Mouse (Mus musculus) thymus, postnatal 0 days (tissue): ENCODE data around the gene Nynrin. TPM values are rescaled to one million over a fixed set of nuclear protein-coding genes. Genes with fewer than 3 reads are reported as not detected.

Source experiments
- DNase-seq: peaks from one replicate; pipeline ENCODE4 v3.0.0-alpha.2; 2015; ENCODE audit warnings: low spot score
- polyA plus RNA-seq: library from polyadenylated mRNA; unstranded; fragments of >200 nt; fragmentation: Nextera tagmentation; extraction: Ambion mirVana; gene quantifications from 2 replicates; pipeline ENCODE4 v1.2.1, GENCODE M21; 2015

Nynrin gene
- polyA plus RNA-seq, 1 experiment from 2014 or later: 1.7 TPM

DNA sequence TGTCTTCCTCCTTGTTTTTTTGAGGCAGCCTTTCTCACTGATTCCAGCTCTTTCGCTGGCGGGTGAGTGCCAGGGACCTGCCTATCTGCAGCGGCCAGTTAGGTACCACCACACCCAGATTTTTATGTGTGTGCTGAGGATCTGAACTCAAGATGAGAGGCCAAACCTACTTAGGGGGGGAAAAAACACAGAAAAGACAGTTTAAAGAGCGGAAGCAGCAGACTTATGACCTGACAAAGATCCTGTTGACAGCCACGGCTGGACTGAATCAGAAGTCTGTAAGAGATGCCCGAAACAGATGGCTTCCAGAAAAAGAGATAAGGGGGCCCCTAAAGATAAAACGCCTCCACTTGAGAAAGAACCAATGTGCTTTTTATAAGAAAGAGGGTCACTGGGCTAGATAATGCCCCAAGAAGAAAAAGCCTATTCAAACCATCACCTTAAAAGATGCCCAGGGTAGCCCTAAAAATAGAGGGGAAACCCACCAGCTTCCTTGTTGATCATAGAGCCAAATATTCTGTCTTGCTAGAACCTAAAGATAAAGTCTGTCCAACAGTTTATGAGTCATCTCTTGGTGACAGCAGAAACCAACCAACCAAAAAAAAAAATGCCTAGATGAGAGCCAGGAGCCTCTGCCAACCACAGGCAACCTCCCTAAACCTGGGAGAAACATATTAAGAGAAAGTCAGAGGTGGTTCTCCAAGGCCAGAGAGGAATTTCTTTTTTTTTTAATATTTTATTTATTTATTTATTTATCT lies 68.8 kb downstream of the Nynrin start:
- DNase-seq: no peak

Other genes with a start within 250 kb of the Nynrin start
- 0.57 and 0.98 TPM in 2 replicates for gene Rec8, start 236.0 kb upstream of the Nynrin start, polyA plus RNA-seq
- gene Ipo4, start 218.1 kb upstream of the Nynrin start, polyA plus RNA-seq: 32.8 and 39.6 TPM in 2 replicates
- 0.71 and 1.7 TPM in 2 replicates for gene Gm49378, start 216.1 kb upstream of the Nynrin start, polyA plus RNA-seq
- gene Tm9sf1, start 210.2 kb upstream of the Nynrin start, polyA plus RNA-seq: 71.6 and 76.7 TPM in 2 replicates
- gene Tssk4, start 203.8 kb upstream of the Nynrin start, polyA plus RNA-seq: 0.62 and 0.81 TPM in 2 replicates
- 78.1 and 80.2 TPM in 2 replicates for gene Mdp1, start 193.5 kb upstream of the Nynrin start, polyA plus RNA-seq
- gene Gmpr2, start 182.1 kb upstream of the Nynrin start, polyA plus RNA-seq: 67.1 and 71.3 TPM in 2 replicates
- 529 and 550 TPM in 2 replicates for gene Nedd8, start 181.9 kb upstream of the Nynrin start, polyA plus RNA-seq
- 55.4 and 57.7 TPM in 2 replicates for gene Tinf2, start 172.2 kb upstream of the Nynrin start, polyA plus RNA-seq
- 2.0 and 3.0 TPM in 2 replicates for gene Tgm1, start 140.1 kb upstream of the Nynrin start, polyA plus RNA-seq
- 32.2 and 39.4 TPM in 2 replicates for gene Rabggta, start 131.7 kb upstream of the Nynrin start, polyA plus RNA-seq
- 63.6 and 65.8 TPM in 2 replicates for gene Dhrs1, start 108.3 kb upstream of the Nynrin start, polyA plus RNA-seq
- 37.8 and 47.2 TPM in 2 replicates for gene Nop9, start 108.3 kb upstream of the Nynrin start, polyA plus RNA-seq
- 0.14 TPM in 1 of 2 replicates, not detected in the other for gene Cideb, start 95.6 kb upstream of the Nynrin start, polyA plus RNA-seq
- gene Ltb4r2, start 92.6 kb upstream of the Nynrin start, polyA plus RNA-seq: 0.78 and 1.2 TPM in 2 replicates
- 3.7 and 4.3 TPM in 2 replicates for gene Ltb4r1, start 88.0 kb upstream of the Nynrin start, polyA plus RNA-seq
- gene Adcy4, start 69.9 kb upstream of the Nynrin start, polyA plus RNA-seq: 2.2 and 2.7 TPM in 2 replicates
- gene Ripk3, start 65.1 kb upstream of the Nynrin start, polyA plus RNA-seq: 70.3 and 76.2 TPM in 2 replicates
- 1.7 and 2.2 TPM in 2 replicates for gene Nfatc4, start 30.9 kb upstream of the Nynrin start, polyA plus RNA-seq
- gene Cbln3, start 30.4 kb downstream of the Nynrin start, polyA plus RNA-seq: 0.05 and 0.12 TPM in 2 replicates
- 8.5 and 9.8 TPM in 2 replicates for gene Khnyn, start 30.9 kb downstream of the Nynrin start, polyA plus RNA-seq
- 72.5 and 74.8 TPM in 2 replicates for gene Sdr39u1, start 46.3 kb downstream of the Nynrin start, polyA plus RNA-seq
- gene Cma1, start 90.7 kb downstream of the Nynrin start, polyA plus RNA-seq: 6.9 and 7.2 TPM in 2 replicates
- 0.15 TPM in 1 of 2 replicates, not detected in the other for gene Cma2, start 97.0 kb downstream of the Nynrin start, polyA plus RNA-seq
- 0.46 and 0.50 TPM in 2 replicates for gene Mcpt1, start 164.0 kb downstream of the Nynrin start, polyA plus RNA-seq
- gene Mcpt9, start 176.5 kb downstream of the Nynrin start, polyA plus RNA-seq: not detected in 2 replicates
- gene Mcpt2, start 188.0 kb downstream of the Nynrin start, polyA plus RNA-seq: 0.30 and 0.40 TPM in 2 replicates
- 2.0 and 2.2 TPM in 2 replicates for gene Mcpt4, start 208.3 kb downstream of the Nynrin start, polyA plus RNA-seq
- gene Mcpt8, start 231.3 kb downstream of the Nynrin start, polyA plus RNA-seq: 0.17 and 0.36 TPM in 2 replicates
- 0.26 and 0.46 TPM in 2 replicates for gene Ctsg, start 248.6 kb downstream of the Nynrin start, polyA plus RNA-seq